Comparison of ENCODE assay signal across 30 mouse cellular contexts in the genomic region with DNA sequence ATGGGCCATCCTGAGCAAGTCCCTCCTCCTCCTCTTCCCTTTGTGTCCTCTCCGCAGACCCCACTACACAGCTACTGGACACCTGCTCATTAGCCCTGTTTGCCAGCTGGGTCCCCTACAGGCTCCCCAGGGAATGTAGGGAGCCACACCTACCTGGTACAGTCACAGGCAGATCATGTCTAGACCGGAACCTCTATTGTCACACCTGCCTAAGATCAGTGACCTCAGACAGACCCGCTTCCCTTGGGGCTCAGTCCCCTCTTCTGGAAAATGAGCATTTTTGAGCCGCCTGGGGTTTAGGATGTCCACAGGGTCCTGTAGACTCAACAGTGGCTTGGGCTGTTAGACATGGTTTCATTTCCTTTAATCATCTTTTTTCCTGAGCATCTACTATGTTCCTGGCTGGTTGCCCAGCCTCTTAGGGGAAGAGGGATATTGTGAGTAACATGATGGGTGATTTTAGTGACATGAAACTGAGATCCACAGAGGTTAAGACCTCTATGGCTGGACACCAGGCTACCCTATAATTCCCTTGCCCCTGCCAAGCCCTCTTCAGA. TPM values are rescaled to one million over a fixed set of nuclear protein-coding genes. Genes with fewer than 3 reads are reported as not detected.
"Had no signal": no experiment of that assay in that cellular context is flagged by ENCODE, and none has a peak within 500 bp of the region (broad histone marks: within the 10 kb centered on the region; RNA-seq: fewer than 3 reads in every experiment).

No protein-coding gene starts in this region.

- H3K9me3 ChIP-seq: lung, embryonic 15.5 days; midbrain, embryonic 10.5 days; midbrain, embryonic 13.5 days; neural tube, embryonic 13.5 days had no signal

- H3K9ac ChIP-seq: liver, embryonic 14.5 days; lung, embryonic 15.5 days; midbrain, embryonic 13.5 days; neural tube, embryonic 13.5 days had no signal

- H3K4me2 ChIP-seq: liver, embryonic 11.5 days; lung, embryonic 15.5 days; midbrain, embryonic 13.5 days; neural tube, embryonic 13.5 days had no signal

- H3K4me1 ChIP-seq: midbrain, embryonic 10.5 days; midbrain, embryonic 13.5 days; neural tube, embryonic 13.5 days had no signal

- ATAC-seq: intestine, postnatal 0 days; midbrain, embryonic 13.5 days; midbrain, embryonic 16.5 days had no signal

- H3K27ac ChIP-seq: kidney, postnatal 0 days; left cerebral cortex, adult 2 months; liver, embryonic 14.5 days; lung, embryonic 15.5 days; midbrain, embryonic 10.5 days; midbrain, embryonic 13.5 days; neural tube, embryonic 13.5 days had no signal

- DNase-seq: kidney, adult 2 months; kidney, postnatal 25 days; layer of hippocampus, postnatal 36 days; lung, adult 18-20 months; lung, postnatal 14 days; lung, postnatal 4 days; right cerebral cortex, postnatal 25 days; spleen, adult 18-20 months; thymus, postnatal 14 days; thymus, postnatal 4 days had no signal

- H3K27me3 ChIP-seq: lung, embryonic 15.5 days; midbrain, embryonic 13.5 days; neural tube, embryonic 13.5 days had no signal

- H3K4me3 ChIP-seq: left cerebral cortex, adult 2 months; lung, embryonic 15.5 days; midbrain, embryonic 10.5 days; midbrain, embryonic 13.5 days; myocyte; neural tube, embryonic 13.5 days had no signal

- H3K36me3 ChIP-seq: lung, embryonic 15.5 days; midbrain, embryonic 10.5 days; midbrain, embryonic 13.5 days; neural tube, embryonic 13.5 days had no signal

RNA-seq across cellular contexts. Expression of gene Gm11172, which starts 5.9 kb away (rescaled TPM):
- total RNA-seq: layer of hippocampus, adult 8-10 months; layer of hippocampus, postnatal 10 days; layer of hippocampus, postnatal 36 days; left cerebral cortex, adult 2 months; left cerebral cortex, postnatal 10 days; left cerebral cortex, postnatal 36 days; monocyte, adult 5-6 weeks had no signal
- polyA plus RNA-seq: intestine, postnatal 0 days; kidney, adult 2 months; kidney, embryonic 14.5 days; kidney, postnatal 0 days; large intestine, adult 2 months; limb, embryonic 11.5 days; limb, embryonic 14.5 days; liver, embryonic 11.5 days; liver, embryonic 14.5 days; lung, embryonic 15.5 days; midbrain, embryonic 10.5 days; midbrain, embryonic 13.5 days; midbrain, embryonic 16.5 days; myocyte; neural tube, embryonic 13.5 days had no signal

RNA-seq across cellular contexts. Expression of gene Prm1, which starts 13.0 kb away (rescaled TPM):
- total RNA-seq: layer of hippocampus, adult 8-10 months; layer of hippocampus, postnatal 10 days; layer of hippocampus, postnatal 36 days; left cerebral cortex, adult 2 months; left cerebral cortex, postnatal 10 days; left cerebral cortex, postnatal 36 days had no signal
- polyA plus RNA-seq: intestine, postnatal 0 days; kidney, embryonic 14.5 days; kidney, postnatal 0 days; limb, embryonic 11.5 days; limb, embryonic 14.5 days; liver, embryonic 11.5 days; liver, embryonic 14.5 days; midbrain, embryonic 10.5 days; midbrain, embryonic 13.5 days; myocyte had no signal

RNA-seq across cellular contexts. Expression of gene Rmi2, which starts 16.2 kb away (rescaled TPM):
- total RNA-seq: monocyte, adult 5-6 weeks had no signal

RNA-seq across cellular contexts. Expression of gene Prm2, which starts 22.7 kb away (rescaled TPM):
- total RNA-seq: layer of hippocampus, adult 8-10 months; layer of hippocampus, postnatal 10 days; layer of hippocampus, postnatal 36 days; left cerebral cortex, adult 2 months; left cerebral cortex, postnatal 10 days; left cerebral cortex, postnatal 36 days had no signal
- polyA plus RNA-seq: intestine, postnatal 0 days; kidney, embryonic 14.5 days; kidney, postnatal 0 days; limb, embryonic 11.5 days; limb, embryonic 14.5 days; liver, embryonic 11.5 days; liver, embryonic 14.5 days; lung, embryonic 15.5 days; midbrain, embryonic 10.5 days; midbrain, embryonic 13.5 days; midbrain, embryonic 16.5 days; myocyte; neural tube, embryonic 13.5 days had no signal

RNA-seq across cellular contexts. Expression of gene Prm3, which starts 27.9 kb away (rescaled TPM):
- total RNA-seq: layer of hippocampus, adult 8-10 months; layer of hippocampus, postnatal 10 days; layer of hippocampus, postnatal 36 days; left cerebral cortex, adult 2 months; left cerebral cortex, postnatal 10 days; left cerebral cortex, postnatal 36 days; monocyte, adult 5-6 weeks had no signal
- polyA plus RNA-seq: intestine, postnatal 0 days; kidney, adult 2 months; kidney, embryonic 14.5 days; kidney, postnatal 0 days; large intestine, adult 2 months; limb, embryonic 11.5 days; limb, embryonic 14.5 days; liver, embryonic 11.5 days; liver, embryonic 14.5 days; lung, embryonic 15.5 days; midbrain, embryonic 10.5 days; midbrain, embryonic 13.5 days; midbrain, embryonic 16.5 days; myocyte; neural tube, embryonic 13.5 days had no signal
